Mouse (Mus musculus): ENCODE results near the gene Sfrp2.

The Sfrp2 gene

DNA sequence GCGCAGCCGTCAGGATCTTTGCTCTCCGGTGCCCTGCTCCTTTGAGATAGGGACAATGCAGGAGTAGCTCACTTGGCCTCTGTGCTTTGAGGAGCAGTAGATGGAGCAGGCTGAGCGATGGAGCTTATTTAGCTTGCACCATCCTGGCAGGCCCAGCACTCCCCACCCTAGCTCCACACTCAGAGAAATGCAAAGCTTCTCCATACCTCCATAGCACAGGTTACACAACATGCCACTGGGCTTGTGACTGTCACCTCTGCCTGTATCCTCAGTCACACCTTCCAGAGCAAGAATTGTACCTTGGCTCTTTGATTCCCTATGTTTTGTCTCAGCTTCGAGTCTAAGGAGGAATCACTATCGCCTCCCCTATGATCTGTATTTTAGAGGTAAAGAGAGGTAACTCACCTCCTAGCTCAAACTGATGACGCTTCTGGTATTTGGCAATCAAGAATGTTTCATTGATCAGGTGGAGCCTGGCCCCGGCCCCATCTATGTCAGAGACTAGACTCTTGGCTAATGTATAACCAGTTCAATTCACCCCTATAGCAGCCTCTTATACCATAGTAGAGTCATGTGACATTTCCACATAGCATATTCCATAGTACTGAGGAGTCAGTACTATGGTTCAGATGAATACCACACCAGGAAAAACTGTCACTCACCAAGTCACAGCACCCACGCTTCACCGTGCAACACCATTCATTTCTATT is 5.2 kb downstream of the Sfrp2 start:
- DNase-seq (ENCODE audit: low read depth, low spot score): no peak

DNA sequence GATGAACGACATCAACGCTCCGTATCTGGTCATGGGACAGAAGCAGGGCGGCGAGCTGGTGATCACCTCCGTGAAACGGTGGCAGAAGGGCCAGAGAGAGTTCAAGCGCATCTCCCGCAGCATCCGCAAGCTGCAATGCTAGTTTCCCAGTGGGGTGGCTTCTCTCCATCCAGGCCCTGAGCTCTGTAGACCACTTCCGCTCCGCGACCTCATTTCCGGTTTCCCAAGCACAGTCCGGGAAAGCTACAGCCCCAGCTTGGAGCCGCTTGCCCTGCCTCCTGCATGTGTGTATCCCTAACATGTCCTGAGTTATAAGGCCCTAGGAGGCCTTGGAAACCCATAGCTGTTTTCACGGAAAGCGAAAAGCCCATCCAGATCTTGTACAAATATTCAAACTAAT is 7.2 kb downstream of the Sfrp2 start:
- DNase-seq (ENCODE audit: low read depth, low spot score): peak; percentile 53

DNA sequence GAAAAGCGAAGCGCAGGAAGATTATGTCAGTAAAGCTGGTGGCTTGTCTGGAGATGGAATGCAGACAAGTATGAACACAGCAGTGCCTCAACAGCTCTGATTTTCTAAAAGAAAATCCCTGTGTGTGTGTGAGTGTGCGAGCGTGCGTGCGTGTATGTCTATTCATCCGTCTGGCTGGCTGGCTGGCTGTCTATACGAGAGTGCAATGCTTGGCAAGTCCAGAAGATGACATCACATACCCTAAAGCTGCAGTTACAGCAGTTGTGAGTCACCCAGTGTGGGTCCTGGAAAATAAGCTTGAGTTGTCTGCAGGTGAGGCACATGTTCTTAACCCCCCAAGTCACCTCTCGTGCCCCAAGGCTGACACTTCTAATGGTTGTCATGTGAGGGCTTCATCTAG is 9.3 kb downstream of the Sfrp2 start:
- DNase-seq (ENCODE audit: low read depth, low spot score): no peak

GRCm38 (mm10) chr3:83781460-83782222 is 15.5 kb downstream of the Sfrp2 start:
- no peak for DNase-seq (ENCODE audit: low read depth, low spot score)

- no peak for DNase-seq (ENCODE audit: low read depth, low spot score)
Measured at GRCm38 (mm10) chr3:83783716-83784469, 17.8 kb downstream of the Sfrp2 start.

DNA sequence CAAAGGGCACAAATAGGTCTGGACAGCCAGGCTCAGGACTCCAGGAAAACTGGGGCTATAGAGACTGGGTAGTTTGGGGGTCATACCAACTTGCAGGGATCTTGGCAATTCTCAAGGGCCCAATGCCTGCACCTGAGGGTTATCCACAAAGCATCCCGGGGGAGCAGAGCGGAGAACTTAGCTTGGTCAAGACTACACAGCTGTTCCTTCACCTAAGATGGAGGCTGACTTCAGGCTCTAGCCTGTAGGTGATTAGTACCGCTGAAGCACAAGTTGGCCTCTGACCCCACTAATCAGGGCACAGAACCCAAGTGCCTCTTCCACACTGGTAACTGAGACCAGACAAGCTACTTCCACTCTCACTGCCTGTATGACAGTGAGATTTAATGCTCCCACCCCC is 18.6 kb downstream of the Sfrp2 start:
- no peak for DNase-seq (ENCODE audit: low read depth, low spot score)

GRCm38 (mm10) chr3:83787086-83787485 is 21.0 kb downstream of the Sfrp2 start:
- peak; percentile 64 for DNase-seq (ENCODE audit: low read depth, low spot score)

GRCm38 (mm10) chr3:83787776-83788305 is 21.7 kb downstream of the Sfrp2 start:
- no peak for DNase-seq (ENCODE audit: low read depth, low spot score)

- peak; percentile 51 for DNase-seq (ENCODE audit: low read depth, low spot score)
Measured at GRCm38 (mm10) chr3:83789651-83790451, 23.7 kb downstream of the Sfrp2 start.

- no peak for DNase-seq (ENCODE audit: low read depth, low spot score)
Measured at GRCm38 (mm10) chr3:83791444-83791843, 25.3 kb downstream of the Sfrp2 start.

DNA sequence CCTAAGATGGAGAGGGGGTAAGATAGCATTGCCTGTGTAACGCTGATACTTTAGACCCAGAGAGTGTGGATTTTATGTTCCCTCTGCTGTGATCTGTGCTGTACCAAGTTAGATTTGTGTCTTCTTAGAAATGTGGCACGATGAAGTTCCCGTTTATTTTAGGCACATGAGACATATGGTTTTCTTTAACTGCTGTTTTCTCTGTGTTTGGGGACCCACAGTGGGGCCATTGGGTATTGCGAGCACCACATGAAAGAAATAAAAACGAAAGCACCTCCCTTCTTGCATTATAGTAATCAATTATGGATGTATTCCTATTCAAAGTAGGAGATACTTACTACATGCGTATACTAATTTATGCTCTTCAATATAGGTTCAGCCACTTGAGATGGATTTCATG is 31.0 kb downstream of the Sfrp2 start:
- no peak for DNase-seq (ENCODE audit: low read depth, low spot score)

GRCm38 (mm10) chr3:83797828-83798227 is 31.7 kb downstream of the Sfrp2 start:
- peak; percentile 70 for DNase-seq (ENCODE audit: low read depth, low spot score)

- no peak for DNase-seq (ENCODE audit: low read depth, low spot score)
Measured at GRCm38 (mm10) chr3:83799486-83799885, 33.4 kb downstream of the Sfrp2 start.

- DNase-seq (ENCODE audit: low read depth, low spot score): peak; percentile 55
Measured at GRCm38 (mm10) chr3:83801649-83802155, 35.6 kb downstream of the Sfrp2 start.

- DNase-seq (ENCODE audit: low read depth, low spot score): no peak
Measured at GRCm38 (mm10) chr3:83808483-83808882, 42.4 kb downstream of the Sfrp2 start.

DNA sequence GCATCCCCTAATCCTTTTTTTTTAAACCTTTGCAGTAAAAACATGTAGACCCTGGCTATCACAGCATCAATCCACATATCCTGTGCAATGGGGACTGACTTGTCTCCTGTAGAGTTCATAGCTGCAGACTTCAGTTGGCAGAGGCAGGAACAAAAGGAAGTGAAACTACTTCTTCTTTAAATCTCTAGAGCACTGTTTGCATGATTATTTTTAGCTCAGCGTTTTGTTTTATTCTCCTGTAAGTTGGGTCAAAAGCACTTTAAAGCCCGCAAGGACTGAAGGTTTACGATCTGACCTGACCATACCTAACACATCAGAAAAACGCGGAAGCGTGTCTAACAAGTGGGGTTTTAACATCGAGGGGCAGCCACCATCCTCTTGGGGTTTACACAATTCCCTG is 45.9 kb downstream of the Sfrp2 start:
- no peak for DNase-seq (ENCODE audit: low read depth, low spot score)

GRCm38 (mm10) chr3:83812863-83813262 is 46.7 kb downstream of the Sfrp2 start:
- no peak for DNase-seq (ENCODE audit: low read depth, low spot score)

- no peak for DNase-seq (ENCODE audit: low read depth, low spot score)
Measured at GRCm38 (mm10) chr3:83816372-83816925, 50.3 kb downstream of the Sfrp2 start.

DNA sequence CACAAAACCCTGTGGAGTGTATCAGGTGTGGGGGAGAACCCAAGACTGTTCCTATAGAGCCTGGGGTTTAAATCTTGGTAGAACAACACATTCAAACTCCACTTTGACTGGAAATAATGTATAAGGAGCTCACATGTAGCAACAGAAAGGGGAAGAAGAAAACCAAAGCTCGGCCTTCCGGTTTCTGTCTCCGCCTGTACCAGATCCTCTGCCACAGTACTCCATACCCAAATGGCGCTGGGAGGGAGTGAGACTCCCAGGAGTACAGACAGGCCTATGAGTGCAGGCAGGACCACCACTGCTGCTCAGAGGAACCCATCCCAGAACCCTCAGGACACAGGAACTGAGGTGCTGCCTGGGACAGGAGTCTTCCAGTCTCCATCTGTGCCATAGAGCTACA is 57.7 kb downstream of the Sfrp2 start:
- DNase-seq (ENCODE audit: low read depth, low spot score): no peak
